Mouse (Mus musculus): ENCODE results near the gene Crybg3.

DNA sequence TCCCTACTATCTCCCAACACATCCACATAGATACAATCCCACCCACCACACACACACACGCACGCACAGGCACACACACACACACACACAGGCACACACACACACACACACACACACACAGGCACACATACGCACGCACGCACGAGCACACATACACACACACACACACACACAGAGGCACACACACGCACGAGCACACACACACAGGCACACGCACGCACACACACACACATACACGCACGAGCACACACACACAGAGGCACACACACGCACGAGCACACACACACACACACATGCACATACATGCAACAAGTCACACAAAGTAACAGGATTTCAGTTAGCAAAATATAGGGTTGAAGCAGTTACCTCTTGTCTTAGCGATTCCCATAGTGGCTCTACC lies 51.1 kb downstream of the Crybg3 start:
- no peak for TF ChIP-seq FLI1 (IDR thresholded peaks at IDR 0.05; ENCODE audit: low read length)
- no peak for TF ChIP-seq GATA1 (IDR thresholded peaks at IDR 0.05; ENCODE audit: borderline replicate concordance, low read length)
